Mouse (Mus musculus) liver, adult 2 months (tissue): ENCODE results near the gene Rap1b.

Experiments
- CTCF ChIP-seq: fragments of 200-500 bp; IDR thresholded peaks from 2 replicates; pipeline ENCODE4 v1.5.1; 2011; ENCODE audit warnings: low read depth, low read length, control low read depth
- POLR2A ChIP-seq: fragments of 200-500 bp; IDR thresholded peaks from 2 replicates; pipeline ENCODE4 v1.6.1; 2011; ENCODE audit warnings: low read length, control low read depth; ENCODE audit not compliant: insufficient read depth; ENCODE audit errors: extremely low read depth

DNA sequence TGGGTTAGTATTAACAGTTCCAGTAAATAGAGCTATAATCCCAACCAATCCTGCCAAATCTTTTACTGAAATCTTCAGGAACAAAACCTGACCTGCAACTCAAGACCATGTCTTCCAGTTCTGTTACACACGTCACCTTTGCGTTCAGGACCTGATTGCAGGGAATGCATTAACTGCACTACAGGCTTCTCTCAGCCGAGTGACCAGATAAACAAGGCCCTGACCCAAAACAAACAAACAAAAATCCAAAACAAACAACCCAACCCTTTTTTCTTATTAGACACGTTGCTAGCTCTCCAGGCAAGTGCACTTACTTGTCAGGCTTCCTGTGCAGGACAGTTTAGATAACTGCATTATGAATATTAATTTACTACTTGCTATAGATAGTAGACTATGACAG lies 17.3 kb downstream of the Rap1b start:
- no peak for TF ChIP-seq POLR2A
- TF ChIP-seq CTCF = no peak
